Mouse (Mus musculus): ENCODE results near the gene Zfand2a.

Zfand2a gene

DNA sequence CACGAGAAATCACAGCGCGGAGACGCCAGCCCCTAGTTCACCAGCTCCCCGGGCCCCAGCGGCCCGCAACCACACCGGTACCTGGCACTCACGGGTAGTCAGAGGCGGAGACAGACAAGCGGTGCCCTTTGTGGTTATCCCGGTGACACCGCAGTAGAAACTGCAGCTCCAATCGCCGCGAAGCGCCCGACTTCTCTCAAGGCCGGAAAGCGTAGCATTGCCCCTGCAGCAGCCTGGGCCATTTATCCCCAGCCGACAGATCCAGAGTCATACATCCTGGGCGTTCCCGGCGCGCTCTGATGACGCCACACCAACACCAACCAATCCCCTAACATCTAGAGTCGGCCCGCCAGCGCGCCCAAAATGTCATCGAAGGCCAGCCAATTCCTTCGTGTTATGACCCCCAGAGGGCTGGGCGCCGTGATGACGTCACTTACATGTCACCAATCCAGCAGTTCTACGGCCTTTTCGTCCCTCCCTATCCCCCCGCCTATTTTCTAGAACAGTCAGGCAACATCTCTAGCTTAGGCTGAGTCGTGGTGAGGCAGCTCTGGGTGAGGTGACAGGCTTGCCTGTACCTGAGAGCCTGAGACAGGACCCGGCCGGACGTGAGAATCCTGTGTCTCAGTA lies at the start of gene Zfand2a:
TSS of gene Zfand2a (minus strand) at position 365 of the 630 bp plus-strand sequence.
- DNase-seq (ENCODE audit: low spot score): peak; percentile 100

DNA sequence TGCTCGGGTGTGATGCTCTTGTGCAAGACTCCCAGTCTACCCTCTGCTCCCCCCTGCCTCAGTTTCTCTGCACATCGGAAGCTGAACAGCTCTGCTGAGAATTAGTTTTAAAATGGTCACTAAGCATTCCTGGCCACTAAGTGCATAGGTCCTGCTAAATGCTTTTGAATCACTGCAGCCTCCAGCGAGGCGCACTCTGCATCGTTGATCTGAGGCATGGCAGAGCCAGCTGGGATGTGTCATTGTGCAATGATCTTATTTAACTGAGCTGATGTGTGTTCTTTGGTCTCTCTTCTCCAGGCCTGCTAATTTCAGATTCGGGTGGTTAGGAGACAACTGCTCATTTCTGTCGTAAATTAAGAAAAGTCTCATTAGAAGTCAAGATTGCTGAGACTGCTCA lies 44.5 kb upstream of the Zfand2a start:
- DNase-seq (ENCODE audit: low spot score): no peak

DNA sequence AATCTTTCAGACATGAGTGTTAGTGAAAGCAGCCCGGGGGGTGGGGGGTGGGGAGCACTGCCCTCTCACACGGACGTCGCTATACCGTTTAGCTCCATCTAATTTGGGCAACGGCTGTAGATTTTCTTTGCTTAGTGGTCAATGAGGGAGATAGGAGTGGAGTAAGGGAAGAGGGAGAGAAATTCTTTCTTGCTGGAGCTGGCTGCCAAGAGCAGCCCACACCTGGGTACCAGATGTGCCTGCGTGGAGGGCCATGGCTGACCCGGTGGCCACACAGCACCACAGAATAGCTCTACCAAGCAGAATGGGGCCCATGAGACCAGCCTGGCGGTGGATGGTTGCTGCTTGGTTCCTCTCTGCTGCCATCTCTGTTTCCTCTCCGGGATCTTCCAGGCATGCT lies 37.6 kb upstream of the Zfand2a start:
- no peak for DNase-seq (ENCODE audit: low spot score)

DNA sequence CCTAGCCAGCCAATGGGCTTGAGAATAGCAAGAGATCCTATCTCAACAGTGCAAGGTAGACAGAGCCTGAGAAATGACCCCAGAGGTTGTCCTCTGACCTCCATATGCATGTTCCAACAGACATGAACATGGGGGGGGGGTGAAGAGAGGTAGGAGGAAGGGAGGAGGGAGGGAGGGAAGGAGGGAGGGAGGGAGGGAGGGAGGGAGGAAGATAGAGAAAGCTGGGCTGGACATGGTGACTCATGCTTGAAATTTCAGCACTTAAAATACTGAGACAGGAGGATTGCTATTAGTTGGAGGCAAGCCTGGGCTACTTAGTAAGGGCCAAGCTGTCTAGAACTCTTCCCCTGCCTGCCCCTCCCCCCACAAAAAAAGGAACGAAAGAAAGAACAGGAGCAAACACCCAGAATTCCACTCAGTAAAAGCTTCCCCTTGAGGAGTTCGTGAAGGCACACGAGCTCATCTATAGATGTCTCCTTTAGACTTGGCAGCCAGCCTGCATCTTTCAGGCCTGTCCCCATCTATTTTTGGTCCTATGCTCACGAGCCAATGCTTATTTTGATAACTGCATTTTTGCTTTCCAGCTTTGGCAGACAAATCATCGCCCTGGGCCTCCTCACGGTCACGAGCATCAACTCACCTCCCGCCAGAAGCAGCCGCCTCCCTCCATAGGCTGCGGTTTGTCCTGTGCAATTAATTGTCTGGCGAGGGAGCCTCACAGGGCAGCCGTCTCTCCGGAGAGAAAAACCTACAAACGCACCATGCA lies 35.9 kb upstream of the Zfand2a start:
- DNase-seq (ENCODE audit: low spot score): no peak

DNA sequence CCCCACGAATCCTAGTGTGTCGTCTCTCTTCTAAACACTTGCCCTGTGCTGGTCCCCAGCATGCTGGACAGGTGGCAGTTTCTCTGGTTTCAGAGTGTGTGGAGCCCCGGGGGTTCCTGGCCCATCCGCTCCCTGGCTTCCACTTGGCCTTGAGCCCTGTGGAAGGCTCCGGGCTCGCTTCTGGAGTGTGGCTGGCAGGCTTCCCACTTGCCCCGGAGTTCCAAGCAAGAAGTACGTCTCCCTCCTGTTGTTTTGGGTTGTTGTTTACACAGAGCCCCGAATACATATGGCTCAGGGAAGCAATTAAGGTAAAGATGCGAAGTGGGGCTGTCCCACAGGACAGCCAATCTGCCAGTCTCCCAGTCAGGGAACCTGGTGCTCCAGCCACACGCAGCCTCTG lies 31.9 kb upstream of the Zfand2a start:
- DNase-seq (ENCODE audit: low spot score): no peak

DNA sequence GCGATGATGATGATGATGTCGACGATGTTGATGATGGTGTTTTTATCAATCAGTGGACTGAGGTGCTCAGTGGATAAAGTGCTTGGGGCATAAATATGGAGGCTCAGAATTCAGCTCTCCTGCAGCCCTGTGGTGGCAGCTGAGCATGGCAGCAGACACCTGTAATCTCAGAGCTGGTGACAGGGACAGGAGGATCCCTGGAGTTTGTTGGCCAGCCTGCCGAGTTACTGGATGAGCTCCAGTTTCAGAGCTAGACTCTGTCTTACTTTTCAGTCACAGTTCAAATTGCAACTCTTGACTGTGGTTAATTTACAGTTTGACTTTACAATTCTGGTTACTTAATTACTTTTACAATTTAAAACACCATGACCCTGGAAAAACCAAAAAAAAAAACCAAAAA lies 27.9 kb upstream of the Zfand2a start:
- no peak for DNase-seq (ENCODE audit: low spot score)

DNA sequence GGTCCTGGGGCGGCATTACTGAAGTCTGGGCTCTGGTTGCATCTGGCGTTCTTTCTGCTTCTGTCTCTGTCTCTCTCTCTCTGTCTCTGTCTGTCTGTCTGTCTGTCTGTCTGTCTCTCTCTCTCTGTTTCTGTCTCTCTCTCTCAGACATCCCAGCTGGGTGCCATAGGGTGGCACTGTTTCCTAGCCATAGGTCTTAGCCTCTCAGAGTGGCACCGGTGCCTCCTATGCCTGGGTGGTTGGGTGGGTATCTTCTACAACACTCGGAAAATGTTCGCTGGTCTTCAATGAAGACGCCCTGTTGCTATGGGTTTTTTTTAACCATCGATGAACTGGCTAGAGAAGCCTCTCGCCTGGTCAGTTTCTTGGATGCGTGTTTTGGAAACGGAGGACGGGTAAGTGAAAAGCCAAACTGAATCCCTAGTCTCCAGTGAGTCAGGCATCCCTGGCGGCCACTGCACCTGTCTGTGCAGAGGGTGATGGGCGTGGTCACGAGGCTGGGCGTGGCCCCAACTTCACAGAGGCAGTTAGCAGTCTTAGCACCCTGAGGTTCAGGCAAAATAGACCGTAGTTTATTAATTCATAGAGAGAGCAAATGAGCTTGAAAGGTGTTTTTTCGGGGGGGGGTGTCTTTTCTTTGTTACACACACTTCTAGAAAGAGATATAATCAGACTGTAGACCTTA lies 26.5 kb upstream of the Zfand2a start:
- DNase-seq (ENCODE audit: low spot score): no peak

DNA sequence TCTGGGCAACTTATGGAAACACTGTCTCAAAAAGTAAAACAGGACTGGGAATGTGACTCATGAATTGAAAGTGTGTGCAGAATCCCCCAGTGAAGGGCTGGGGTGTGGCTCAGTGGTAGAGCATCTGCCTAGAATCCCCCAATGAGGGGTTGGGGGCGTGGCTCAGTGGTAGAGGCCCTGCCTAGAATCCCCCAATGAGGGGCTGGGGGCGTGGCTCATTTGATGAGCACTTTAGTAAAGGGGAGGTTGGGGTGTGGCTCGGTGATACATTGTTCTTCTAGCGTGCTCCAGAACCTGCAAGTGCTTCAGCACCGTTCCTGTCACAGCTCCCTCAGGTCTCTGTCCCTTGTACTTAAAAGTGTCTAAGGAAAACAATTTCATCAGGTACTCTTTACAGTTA lies 21.9 kb upstream of the Zfand2a start:
- DNase-seq (ENCODE audit: low spot score): no peak

DNA sequence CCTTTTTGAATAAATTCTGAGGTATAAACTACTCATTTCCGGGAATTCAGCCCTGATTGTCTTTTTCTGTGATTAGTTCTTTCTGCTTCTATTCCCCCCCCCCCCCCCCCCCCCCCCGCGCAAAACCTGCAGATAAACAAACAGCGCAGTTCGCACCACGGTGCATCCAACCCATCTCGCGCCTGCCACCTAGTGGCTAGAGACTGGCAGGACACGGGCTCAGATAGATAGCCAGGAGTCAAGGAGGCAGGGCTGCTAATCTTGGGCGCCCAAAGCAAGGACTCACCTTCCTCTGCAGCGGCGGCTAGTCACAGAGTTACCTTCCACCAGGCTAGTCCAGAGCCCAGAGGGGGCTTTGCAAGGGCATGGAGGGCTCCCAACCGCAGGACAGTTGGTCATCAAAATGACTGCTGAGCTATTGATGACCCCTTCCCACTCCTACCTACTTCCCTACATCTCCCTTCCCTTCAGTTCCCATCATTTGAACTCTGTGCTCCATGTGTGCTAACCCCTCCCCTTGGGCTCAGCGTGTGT lies 20.8 kb upstream of the Zfand2a start:
- peak; percentile 37 for DNase-seq (ENCODE audit: low spot score)

DNA sequence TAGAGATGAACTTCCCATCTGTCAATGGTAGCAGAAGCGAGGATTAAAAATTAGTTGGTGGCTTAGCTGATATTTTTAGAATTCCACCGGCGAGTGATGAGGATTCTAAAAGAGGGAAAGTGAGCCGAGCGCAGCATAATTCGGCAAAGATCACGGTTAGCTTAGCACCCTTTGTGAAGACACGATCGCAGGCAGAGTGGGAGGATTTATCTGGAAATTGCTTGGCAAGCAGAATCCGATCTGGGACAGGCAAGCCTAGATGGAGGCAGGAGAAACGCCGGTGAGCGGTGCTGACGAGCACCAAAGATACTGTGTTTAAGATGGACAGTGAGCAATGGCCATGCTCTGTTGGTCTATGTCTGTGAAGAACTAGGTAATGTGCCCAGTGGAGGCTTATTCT lies 17.9 kb upstream of the Zfand2a start:
- DNase-seq (ENCODE audit: low spot score): no peak

DNA sequence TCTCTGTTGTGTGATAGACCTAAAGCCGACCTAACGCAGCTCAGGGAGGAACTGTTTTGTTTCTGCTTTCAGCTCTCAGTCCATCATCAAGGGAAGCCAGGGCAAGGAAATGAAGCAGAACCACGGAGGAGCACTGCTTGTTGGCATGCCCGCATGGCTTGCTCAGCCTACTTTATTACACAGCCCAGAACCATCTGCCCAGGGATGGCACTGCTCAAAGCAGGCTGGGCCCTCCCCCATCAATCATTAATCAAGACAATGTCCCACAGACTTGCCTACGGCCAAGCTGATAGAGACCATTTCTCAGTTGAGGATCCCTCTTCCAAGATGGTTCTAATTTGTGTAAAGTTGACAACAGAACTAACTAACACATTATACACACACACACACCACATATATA lies 14.4 kb upstream of the Zfand2a start:
- no peak for DNase-seq (ENCODE audit: low spot score)

DNA sequence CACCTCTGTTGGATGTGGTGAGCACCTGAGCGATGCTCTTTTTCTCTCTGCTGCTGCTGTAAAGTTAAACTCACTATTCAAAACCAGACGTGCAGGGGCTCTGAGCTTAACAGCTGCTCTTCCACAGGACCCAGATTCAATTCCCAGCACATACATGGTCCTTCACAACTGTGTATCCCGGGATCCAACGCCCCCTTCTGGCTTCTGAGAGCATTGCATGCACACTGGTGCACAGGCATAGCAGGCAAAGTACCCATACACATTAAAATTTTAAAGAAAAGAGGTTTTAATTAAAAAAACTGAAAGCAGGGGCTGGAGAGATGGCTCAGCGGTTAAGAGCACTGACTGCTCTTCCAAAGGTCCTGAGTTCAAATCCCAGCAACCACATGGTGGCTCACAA lies 12.6 kb upstream of the Zfand2a start:
- no peak for DNase-seq (ENCODE audit: low spot score)

DNA sequence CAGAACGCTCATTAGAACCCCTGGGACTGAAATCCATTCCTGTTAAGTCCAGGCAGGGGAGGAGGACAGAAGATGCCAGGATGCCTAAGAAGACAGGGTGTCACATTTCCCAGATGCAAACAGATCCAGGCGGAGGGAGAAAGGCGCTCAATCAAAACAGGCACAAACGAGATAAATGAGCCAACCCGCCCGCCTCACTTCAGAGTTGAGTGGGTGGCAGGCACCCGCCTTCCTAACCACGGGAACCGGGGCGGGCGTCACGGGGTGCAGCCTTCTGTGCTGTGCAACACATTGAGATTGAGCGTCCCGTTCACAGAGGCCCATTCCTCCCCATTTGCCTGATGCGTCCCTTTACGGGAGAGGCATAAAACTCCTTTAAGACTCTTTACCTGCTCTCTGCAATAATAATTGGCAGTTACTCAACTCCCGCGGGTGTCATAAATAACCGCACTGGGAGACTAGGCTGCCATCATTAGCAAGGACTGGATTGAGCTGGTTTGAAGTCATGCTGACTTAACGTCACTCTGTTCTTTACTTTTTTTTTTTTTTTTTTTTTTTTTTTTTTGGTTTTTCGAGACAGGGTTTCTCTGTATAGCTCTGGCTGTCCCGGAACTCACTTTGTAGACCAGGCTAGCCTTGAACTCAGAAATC lies 10.8 kb upstream of the Zfand2a start:
- no peak for DNase-seq (ENCODE audit: low spot score)

DNA sequence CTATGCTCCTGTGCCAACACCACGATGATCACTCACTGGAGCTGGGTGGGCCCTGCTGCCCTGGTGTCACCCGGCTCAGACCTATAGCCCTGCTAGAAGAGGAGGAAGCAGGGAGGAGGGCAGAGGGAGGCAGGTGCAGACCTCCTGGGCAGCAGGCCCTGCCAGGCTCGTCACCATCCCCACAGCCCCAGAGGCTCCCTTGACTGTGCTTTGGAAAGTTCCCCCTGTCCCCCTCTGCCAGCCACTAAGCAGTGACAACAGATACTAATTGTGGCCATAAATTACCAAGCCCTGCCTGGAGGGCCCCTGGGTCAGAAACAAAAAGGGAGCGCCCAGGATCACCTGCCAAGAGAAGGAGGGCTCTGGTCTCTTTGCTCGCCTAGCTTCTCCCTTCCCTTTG lies 9.3 kb upstream of the Zfand2a start:
- no peak for DNase-seq (ENCODE audit: low spot score)

DNA sequence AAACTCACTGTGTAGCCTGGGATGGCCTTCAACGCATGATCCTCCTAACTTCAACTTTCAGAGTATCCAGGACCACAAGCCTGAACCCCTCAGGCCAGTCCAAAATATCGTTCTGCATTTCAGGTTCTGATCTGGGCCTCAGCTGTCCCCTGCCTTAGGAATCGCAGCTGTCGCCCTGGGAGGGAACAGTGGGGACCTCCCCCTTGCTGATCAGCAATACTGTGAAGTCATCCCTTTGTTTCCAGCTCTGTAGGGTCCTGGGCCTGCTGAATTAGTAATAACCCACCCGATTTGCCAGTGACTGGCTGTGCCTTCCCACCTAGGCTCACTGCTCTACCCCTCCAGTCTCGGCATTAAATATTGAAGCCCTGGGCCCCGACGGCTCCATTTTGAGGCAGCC lies 7.0 kb upstream of the Zfand2a start:
- no peak for DNase-seq (ENCODE audit: low spot score)

DNA sequence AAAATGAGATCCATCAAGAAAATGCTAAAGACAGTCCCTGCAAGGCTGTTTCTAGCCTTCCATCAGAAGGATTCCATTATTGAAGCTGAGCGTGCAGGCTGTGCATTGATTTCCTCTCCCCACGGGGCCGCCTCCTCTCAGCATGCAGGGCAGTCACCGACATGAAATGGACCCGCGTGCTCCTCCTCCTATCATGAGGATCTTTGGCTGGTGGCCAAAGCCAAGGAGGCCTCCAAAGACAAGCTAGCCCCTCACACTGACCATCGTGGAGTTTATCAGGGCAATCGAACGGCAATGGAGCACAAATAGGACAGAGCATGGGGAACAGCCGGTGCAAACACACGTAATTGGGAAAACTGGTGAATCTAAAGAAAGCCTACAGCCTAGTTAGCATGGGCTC lies 5.8 kb upstream of the Zfand2a start:
- no peak for DNase-seq (ENCODE audit: low spot score)

DNA sequence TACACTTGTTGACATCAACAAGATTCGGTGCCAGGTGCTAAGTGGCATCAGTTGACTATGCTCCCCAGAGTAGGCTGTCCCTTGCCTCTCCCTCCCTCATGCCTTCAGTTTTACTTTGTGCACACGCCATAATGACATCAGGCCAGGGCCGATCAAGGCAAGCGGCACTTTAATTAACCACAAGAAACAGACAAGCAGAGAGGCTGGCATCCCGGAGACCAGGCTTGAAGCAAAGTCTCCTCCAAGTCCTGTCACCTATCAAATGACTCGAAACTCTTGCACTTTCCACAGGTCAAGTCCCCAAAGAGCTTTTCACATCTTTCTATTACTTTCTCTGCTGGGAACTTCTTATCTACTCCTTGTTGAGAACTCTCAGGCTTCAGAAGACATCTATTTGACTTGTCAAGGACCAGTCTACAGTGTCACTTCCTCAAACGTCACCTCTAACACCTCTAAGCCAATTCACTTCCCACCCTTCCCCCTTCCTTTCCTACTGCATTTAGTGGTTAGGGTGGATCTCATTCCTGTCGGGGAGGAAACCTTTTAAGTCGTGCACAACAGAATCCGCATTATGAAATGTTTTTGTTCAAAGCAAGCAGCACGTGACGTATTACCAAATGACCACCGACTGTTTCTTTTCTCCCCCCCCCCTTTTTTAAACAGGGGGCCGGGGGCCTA lies 1.0 kb downstream of the Zfand2a start:
- no peak for DNase-seq (ENCODE audit: low spot score)

DNA sequence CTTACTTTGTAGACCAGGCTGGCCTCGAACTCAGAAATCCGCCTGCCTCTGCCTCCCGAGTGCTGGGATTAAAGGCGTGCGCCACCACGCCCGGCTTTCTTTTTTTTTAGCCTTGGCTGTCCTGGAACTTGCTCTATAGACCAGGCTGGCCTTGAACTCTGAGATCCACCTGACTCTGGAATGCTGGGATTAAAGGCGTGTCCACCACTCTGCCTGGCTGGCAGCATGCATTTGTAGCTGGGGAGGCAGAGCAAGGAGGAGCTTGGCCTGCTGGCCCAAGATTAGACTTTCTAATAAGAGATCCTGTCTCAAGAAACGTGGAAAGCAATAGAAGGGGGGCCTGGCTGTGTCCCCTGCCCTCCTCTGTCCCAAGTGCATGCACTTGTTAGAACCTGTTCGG lies 3.9 kb downstream of the Zfand2a start:
- DNase-seq (ENCODE audit: low spot score): peak; percentile 12

DNA sequence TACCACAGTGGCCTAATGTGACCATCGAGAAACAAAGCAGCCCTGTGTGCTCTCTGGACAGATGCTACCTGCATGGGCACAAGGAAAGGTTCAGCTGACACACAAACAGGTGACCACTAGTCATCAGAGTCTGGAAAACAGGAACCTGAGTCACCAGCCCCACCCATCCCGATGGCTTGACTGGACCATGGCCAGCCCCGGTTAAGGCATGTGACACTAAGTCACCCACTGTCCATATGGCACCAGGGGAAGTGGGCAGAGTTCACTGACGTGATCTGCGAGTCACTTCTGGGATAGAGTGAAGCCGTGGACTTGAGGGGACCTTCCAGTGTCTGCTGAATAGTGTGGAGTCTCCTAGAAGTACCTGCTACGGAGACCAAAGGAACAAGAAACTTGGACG lies 5.3 kb downstream of the Zfand2a start:
- DNase-seq (ENCODE audit: low spot score): peak; percentile 6

DNA sequence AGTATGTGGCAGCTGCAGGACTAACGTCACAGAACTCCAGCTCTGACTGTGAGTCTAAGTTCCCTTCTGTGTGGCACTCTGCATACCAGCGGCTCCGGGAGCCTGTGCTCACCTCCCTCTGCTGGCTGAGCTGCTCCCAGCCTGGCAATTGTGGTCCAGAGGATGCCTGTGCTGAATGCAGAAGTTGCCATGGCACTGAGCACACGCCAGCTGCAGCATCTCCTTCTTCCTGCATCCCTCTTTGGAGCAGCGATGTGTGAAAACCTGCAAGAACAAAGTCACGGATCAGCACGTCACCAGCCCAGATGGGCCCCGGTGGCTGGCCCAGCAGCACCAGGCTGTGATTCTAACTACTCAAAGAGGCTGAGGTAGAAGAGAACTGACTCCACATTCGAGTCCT lies 9.6 kb downstream of the Zfand2a start:
- no peak for DNase-seq (ENCODE audit: low spot score)

DNA sequence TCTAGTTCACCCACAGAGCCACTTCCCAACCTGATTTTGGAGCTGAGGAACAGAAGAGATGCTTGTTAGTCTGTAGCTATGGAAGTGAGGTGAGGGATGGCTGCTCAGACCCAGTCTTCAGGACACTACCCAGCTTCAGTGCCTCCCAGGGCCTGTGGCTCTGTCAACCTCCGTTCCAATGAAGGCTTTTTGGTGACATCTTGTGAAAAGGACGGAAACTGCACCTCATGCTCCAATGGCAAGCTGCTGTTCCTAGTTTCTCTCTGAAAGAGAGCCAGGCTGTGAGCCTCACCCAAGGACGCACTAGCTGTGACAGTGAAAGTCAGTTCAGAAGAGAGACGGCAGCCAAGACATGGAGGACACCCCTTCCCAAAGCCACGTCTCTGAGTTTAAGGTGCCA lies 16.4 kb downstream of the Zfand2a start:
- DNase-seq (ENCODE audit: low spot score): no peak

DNA sequence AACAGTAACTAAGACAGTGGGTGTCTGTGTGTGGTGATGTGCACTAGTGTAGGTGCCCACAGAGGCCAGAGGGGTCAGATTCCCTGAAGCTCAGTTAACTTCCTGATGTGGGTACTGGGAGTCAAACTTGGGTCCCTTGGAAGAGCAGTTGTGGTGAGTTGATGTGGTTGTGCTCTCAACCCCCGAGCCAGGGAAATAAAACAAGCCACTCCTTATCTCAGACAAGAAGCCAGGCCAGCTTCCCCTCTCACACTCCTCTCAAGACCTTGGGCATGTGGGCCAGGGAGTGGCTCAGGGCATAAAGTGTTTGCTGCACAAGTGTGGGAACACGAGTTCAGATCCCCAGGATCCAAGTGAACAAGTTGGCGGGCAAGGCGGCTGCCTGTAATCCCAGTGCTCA lies 17.5 kb downstream of the Zfand2a start:
- no peak for DNase-seq (ENCODE audit: low spot score)
